Mouse (Mus musculus): ENCODE results near the gene Fhl2.

Gene Fhl2

GRCm38 (mm10) chr1:43196661-43197241 lies at the start of gene Fhl2:
Gene Fhl2, minus strand, starts transcription at chr1:43196984.
- no peak for DNase-seq (ENCODE audit: low spot score in 2 of 2)

DNA sequence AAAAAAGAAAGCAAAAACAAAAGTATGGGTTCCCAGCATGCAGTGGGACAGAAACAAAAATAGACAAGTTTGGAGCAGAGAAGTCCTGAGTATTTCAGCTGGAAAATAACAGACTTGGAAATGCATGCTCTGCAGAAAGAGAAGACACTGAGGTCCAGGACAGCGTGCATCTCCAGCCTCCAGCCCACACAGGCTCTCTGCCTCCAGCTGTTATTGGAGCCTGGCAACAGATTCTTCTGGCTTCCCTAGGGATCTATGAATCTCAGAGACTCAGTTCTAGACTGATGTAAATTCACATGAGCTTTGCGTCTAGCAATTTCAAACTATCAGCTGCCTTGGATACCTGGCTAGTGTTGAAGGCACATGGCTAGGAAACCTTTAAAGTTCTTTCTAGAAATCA lies 48.2 kb upstream of the Fhl2 start:
- DNase-seq (ENCODE audit: low spot score in 2 of 2): no peak

- no peak for DNase-seq (ENCODE audit: low spot score in 2 of 2)
Observed at GRCm38 (mm10) chr1:43241208-43241607, 44.4 kb upstream of the Fhl2 start.

GRCm38 (mm10) chr1:43239796-43240313 lies 43.1 kb upstream of the Fhl2 start:
- no peak for DNase-seq (ENCODE audit: low spot score in 2 of 2)

DNA sequence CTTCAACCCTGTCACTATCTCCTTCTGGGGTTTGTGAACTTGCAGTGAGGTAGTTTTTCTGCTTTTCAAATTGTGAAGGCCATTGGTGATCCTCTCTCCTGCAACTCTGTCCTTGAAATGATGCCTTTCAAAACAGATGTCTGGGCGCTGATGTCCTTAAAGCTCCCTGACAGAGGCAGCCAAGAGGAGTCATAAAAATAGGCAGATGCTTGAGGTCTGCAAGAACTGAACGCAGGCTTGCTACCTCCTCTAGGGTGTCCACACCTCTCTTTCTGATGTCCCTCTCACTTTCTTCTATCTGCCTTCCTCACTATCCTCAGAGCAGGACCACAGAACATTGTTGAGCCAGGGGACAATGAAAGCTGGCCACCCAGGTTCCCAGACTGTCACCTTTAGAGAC lies 41.7 kb upstream of the Fhl2 start:
- DNase-seq (ENCODE audit: low spot score in 2 of 2): no peak

DNA sequence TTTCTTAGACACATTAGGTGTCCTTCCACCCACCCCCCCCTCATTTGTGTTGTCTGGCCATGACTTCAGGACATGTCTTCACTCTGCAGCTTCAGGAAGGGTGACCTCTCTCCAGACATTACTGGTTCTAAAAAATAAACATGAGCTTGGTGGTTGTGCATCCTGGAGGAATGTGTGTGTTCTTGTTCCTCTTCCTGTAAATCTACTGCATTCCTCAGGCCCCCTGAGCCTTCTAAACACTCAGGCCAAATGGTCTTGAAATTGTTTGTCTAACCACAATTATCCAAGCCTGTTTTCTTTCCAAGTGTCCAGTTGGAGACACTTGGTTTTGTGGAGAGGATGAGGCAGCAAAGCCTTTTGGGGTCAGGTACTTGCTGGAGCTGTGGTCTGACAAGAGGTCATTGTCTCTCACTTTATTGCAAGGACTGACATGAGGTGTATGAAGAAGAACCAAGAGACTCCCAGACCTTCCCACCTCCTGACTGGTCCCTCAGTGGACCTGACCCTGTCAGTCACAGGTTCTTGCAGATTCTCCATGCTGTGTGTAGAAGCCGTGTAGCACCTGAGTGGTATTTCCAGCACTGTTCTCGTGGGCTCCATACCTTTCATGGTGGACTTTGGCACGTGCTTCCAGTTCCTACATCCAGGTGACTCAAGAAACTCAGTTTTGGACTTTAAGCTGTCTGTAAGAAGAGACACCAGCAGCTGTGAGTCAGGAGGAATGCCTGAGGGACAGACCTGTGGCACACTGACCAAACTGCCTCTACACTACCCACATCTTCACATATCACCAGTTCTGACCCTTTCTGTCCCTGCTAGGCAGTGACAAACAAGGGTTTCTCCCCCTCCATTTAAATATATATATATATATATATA lies 40.8 kb upstream of the Fhl2 start:
- no peak for DNase-seq (ENCODE audit: low spot score in 2 of 2)

DNA sequence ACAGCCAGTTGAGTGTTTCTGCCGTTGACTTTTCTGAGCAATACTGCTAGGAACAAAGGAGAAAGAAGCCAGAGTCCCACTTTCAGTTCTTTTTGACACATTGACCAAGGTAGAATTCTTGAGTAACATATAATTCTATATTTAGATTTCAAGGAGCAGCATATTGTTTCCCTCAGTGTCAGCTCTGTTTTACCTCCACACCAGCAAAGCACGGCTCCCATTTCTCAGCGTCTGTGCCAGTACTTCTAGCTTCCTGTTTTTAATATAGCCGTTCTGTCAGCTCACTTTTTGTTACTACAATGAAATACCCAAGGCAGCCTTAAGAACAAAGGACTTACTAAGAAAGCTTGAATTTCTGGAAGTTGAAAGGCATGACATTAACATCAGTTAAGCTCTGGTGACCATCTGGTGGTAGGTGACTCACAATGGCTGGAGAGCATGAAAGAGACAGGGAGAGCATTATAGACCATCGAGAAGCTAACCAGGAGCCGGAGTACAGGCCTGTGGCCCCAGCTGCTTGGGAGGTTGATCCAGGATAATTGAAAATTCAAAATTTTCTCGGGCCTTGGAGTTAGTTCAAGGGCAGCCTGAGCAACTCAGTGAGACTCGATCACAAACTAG lies 28.9 kb upstream of the Fhl2 start:
- DNase-seq (ENCODE audit: low spot score in 2 of 2): no peak

- no peak for DNase-seq (ENCODE audit: low spot score in 2 of 2)
Observed at GRCm38 (mm10) chr1:43224943-43225342, 28.2 kb upstream of the Fhl2 start.

- no peak for DNase-seq (ENCODE audit: low spot score in 2 of 2)
Observed at GRCm38 (mm10) chr1:43224171-43224570, 27.4 kb upstream of the Fhl2 start.

GRCm38 (mm10) chr1:43223097-43223496 lies 26.3 kb upstream of the Fhl2 start:
- DNase-seq (ENCODE audit: low spot score in 2 of 2): no peak

GRCm38 (mm10) chr1:43218016-43218680 lies 21.4 kb upstream of the Fhl2 start:
- peak in 1 of 2 experiments; percentile 26 for DNase-seq (ENCODE audit: low spot score in 2 of 2)

DNA sequence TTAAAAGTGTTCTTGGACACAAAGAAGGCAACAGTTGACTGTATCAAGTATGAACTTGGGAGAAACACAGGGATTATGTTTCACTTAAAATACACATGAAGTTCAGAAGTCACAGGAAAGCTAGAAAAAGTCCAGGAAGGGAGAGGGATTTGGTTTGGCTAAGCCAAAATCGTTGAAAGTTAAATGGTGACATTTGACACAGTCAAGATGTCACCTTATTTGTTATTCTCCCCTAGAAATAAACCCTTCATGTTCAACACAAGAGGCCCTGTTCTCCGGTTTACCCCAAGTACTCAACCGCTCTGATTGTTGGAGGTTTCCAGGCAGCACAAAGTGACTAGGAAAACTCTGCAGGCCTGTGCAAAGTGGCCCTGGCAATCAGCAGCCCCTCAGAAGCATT lies 18.8 kb upstream of the Fhl2 start:
- no peak for DNase-seq (ENCODE audit: low spot score in 2 of 2)

GRCm38 (mm10) chr1:43211274-43211673 lies 14.5 kb upstream of the Fhl2 start:
- no peak for DNase-seq (ENCODE audit: low spot score in 2 of 2)

DNA sequence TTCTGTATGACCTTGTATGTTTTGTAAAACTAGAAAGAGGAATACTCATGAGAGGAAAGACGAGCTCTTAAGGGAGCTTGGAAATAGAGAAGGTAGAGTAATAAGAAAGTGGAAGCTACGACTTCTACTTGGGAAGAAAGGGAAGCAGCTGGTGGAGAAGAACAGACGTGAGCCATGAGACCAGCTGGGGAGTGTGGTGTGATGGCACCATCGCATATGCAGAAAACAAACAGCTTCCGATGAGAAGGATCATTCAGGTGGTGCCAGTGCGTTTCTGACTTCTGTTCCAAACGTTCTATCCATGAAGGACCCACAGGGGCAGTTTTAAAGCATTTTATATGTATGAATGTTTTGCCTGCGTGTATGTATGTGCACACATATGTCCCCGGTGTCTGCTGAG lies 13.5 kb upstream of the Fhl2 start:
- peak in 1 of 2 experiments; percentile 36 for DNase-seq (ENCODE audit: low spot score in 2 of 2)

- no peak for DNase-seq (ENCODE audit: low spot score in 2 of 2)
Observed at GRCm38 (mm10) chr1:43207147-43207546, 10.4 kb upstream of the Fhl2 start.

DNA sequence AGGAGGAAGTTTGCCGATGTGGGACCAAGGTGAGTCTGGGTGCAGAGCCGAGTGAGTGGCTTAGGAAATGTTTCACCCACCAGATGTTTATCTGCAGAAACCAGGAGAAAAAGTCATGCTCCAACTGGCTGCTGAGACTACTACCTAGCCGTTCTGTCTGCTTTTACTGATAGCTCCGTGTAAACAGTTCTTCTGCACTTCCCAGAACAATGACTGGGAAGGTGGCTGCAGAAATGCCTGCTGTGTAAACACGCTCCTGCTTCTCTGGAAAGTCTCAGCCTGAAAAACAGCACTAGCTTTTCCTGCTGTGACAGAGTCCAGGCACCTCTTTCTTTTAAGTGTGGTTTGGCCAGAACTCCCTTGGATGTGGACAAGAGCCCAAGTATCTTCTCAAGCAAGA lies 6.5 kb upstream of the Fhl2 start:
- DNase-seq (ENCODE audit: low spot score in 2 of 2): no peak

GRCm38 (mm10) chr1:43202226-43202625 lies 5.4 kb upstream of the Fhl2 start:
- DNase-seq (ENCODE audit: low spot score in 2 of 2): no peak

DNA sequence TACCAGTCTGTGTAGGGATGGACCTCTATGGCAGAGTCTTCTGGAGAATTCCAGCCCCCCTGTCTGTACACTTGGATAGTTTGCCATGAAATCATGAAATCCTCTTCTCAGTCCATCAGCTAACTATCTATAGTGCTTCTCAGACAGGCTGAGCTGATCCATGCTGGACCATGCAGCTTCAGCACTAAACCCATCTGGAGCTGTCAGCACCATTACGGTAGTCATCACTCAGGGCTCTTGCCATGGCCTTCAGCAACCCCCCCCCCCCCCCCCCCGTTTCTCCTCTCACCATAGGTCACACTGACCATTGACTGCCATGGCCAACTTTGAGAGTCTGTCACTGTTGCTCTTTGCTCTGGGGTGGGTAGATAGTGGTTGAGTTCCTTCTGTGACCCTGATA lies 5.0 kb upstream of the Fhl2 start:
- no peak for DNase-seq (ENCODE audit: low spot score in 2 of 2)

GRCm38 (mm10) chr1:43199867-43200240 lies 3.1 kb upstream of the Fhl2 start:
- peak; percentile 72 to 86 for DNase-seq (ENCODE audit: low spot score in 2 of 2)

DNA sequence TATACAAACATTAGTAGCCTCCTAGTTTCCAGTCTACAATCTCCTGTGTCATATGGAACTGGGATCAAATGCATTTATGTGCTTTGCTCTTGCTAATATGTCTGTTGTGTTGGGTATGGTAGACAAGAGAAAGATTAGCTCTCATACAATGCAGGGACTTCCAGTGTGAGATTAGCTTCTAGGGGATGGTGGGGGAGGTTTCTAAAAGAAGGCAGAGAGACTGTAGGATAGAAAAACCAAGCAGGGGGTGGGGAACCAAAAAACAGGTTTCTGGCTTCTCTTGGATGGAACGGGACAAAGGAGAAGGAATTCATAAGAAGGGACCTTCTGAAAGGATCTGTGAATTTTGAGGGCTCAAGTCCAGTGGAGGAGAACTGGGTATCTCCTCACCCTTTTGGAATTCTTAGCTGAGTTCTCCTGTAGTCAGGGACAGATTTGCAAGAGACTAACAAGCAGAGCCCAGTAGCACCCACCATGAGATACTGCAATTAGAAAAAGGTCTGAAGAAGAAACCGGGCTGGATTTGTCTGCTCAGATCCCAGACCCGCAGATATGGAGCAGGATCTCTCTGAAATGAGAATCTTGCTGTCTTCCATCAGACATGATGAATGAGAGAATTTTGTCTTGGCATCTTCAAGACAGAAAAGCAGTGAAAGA lies 2.6 kb upstream of the Fhl2 start:
- peak in 1 of 2 experiments; percentile 25 for DNase-seq (ENCODE audit: low spot score in 2 of 2)

- no peak for DNase-seq (ENCODE audit: low spot score in 2 of 2)
Observed at GRCm38 (mm10) chr1:43196059-43196458, 725 bp downstream of the Fhl2 start.

- DNase-seq (ENCODE audit: low spot score in 2 of 2): no peak
Observed at GRCm38 (mm10) chr1:43193423-43193822, 3.4 kb downstream of the Fhl2 start.
